Mouse (Mus musculus): ENCODE measurements around the gene Znhit3.

Gene Znhit3

DNA sequence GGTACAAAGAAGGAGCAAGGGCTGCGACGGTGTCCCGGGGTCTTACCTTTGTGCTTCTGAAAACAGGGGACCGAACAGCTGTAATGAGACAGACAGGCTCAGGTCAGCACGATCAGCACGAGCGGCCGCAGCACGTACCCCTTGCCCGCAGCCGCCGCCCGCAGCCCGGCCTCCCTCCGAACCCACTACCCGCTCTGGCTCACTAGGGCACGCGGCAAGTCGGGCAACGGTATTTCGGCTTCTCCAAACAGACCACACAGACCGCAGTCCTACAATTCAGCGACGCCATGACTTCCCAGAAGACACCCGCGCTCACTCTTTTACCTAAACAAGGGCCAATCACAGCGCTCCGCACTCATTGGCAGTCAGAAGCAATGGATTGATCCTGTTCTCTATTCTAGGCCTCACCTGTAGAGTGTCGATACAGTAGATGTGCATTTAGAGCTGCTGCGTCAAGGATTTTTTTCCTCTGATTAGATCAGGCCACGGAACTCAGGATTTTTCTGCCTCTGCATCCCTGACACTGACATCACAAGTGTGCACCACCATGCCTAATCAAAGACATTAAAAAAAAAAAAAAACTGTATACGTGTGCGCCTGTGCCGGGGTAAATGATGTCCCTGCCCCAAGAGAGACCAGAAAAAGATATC lies at the start of gene Znhit3:
TSS of gene Znhit3 (minus strand) at position 314 of the 650 bp plus-strand sequence.
- peak; percentile 91 for DNase-seq (ENCODE audit: low spot score)

DNA sequence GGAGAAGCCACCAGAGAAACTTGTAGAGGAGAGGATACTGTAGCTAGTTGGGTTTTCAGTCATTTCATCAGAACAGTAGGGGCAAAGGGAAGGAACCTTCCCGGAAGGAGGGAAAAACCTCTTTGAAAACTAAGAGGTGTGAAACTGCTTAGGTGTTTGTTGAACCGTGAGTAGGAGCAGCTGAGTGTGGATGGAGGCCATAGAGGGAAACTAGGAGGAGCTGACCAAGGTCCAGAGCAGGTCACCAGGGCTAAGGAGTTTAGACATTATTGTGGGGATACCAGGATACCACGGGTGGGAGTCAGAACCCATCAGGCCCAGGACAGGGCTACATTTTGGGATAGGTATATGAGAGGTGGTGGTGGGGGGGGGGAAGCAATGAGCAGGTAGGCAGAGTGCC lies 47.4 kb upstream of the Znhit3 start:
- DNase-seq (ENCODE audit: low spot score): no peak

DNA sequence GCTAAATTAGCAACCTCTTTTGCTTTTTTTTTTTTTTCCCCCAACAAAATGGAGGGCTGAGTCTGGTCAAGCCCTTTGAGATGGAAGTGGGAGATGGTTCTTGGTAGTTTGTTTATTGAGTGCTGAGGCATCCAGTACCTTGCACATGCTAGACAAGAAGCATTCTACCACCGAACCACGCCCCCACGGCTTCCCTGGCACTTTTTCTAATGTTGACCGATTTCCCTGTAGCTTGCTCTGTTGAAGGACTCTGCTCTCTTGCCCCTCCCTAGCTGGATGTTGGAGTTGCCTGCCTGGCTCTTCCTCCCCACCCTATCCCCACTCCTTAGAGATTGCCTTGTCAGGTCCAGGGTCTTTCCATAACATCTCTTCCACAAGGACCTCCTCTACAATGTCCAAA lies 46.4 kb upstream of the Znhit3 start:
- DNase-seq (ENCODE audit: low spot score): no peak

DNA sequence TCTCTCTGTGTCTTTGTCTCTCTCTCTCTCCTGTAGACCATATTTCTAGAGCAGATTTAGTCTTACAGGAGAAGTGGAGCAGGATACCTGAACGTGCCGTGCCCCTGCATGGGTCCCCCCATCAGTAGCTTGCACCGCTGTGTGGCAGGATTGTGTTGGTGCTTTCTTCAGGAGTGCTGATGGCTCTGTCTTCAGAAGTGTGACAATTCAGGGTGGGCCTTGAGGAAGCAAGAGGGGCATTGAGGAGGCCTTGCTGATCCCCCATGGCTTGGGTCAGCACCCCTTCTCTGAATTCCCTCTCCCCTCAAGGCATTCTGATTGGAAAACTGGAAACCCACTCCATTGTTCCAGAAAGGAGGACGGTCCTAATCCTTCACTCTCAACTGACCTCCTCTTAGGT lies 45.4 kb upstream of the Znhit3 start:
- no peak for DNase-seq (ENCODE audit: low spot score)

DNA sequence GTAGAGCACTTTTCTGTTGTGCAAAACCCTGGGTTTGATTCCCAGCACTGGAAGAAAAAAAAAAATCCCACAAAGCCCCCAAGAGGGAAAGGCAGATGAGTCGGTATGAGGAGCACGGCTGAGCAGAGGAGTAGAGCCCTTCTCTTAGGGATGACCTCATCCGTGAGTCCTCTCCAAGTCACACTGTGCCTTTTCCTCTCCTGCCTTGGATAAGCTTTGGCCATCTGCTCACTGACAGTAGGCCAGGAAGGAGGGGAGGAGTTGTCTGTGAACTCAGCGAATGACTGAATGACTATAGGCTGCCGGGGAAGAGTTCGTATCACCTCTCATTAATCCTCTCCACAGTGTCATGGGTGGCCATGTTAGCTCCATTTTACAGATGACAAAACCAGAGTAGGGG lies 44.6 kb upstream of the Znhit3 start:
- DNase-seq (ENCODE audit: low spot score): peak; percentile 52

DNA sequence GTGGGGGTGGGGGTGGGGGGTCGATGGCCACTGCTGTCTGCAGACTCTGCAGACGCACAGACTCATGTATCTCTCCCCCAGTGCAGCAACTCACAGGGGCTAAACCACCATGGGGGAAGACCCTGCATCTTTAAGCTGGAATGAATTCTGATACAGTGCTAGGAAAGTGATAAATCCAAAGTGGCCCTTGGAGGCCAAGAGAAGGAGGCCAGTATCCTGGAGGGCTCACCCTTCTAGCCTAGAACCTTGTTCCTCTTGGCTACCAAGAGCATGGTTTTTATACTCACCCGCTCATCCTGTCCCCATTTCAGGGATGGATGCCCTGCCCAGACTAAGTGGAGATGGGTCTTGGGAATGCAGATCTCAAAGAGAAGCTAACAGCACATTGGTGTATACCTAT lies 44.1 kb upstream of the Znhit3 start:
- DNase-seq (ENCODE audit: low spot score): no peak

DNA sequence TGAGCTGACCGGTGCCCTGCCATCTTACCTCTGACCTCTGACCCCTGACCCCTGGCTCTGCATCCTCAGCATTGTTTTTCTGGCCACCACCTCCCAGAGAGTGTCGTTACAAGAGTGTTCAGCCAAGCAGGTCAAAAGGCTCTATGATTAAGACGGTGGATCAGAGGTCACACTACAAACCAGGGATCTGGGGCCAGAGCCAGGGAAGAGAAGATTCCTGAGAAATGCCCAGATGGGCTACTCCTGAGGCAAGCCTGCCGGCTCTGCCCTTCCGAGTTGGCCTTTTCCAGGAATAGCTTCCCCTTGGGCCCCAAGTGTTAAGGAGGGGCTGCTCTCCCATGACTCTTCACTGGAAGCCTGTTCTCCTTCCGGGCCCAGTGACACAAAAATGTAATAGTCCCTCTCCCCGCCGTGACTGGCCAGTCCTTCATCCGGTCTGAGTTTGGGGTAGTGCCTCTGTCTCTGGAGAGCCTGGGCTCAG lies 43.6 kb upstream of the Znhit3 start:
- peak; percentile 94 for DNase-seq (ENCODE audit: low spot score)

DNA sequence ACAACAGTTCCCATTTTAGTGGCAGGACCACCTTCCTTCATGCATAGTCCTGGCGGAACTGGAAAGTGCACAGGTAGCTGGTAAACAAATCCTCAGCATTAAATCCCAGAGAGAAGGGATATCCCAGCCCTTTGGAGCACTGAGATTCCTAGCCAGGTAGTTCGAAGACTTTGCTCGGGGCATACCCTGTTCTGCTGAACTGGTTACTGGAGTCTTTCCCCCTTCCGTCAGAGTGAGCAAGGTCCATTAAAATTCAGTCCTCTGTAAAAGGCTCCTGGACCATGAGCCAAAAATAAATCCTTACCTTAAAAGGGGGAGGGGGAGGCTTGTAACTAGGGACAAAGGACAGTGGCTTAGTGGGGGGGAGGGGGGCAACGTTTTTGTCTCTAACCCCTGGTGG lies 43.0 kb upstream of the Znhit3 start:
- DNase-seq (ENCODE audit: low spot score): no peak

DNA sequence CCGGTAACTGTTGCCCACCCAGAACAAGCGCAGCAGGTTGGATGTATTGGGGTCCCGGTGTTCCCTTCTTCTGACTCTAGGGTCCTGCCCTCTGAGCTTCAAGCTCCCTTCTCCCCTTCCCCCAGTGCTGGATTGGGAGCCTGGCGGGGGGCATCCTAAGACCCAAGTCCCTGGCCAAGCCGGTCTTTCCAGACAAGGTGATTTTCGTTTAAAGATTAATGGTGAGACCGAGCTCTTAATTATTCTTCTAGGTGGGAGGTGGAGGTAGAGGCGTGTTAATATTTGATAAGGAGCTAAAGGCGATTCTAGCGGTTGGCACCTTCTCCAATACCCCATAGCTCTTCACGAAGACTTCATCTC lies 42.1 kb upstream of the Znhit3 start:
- no peak for DNase-seq (ENCODE audit: low spot score)

DNA sequence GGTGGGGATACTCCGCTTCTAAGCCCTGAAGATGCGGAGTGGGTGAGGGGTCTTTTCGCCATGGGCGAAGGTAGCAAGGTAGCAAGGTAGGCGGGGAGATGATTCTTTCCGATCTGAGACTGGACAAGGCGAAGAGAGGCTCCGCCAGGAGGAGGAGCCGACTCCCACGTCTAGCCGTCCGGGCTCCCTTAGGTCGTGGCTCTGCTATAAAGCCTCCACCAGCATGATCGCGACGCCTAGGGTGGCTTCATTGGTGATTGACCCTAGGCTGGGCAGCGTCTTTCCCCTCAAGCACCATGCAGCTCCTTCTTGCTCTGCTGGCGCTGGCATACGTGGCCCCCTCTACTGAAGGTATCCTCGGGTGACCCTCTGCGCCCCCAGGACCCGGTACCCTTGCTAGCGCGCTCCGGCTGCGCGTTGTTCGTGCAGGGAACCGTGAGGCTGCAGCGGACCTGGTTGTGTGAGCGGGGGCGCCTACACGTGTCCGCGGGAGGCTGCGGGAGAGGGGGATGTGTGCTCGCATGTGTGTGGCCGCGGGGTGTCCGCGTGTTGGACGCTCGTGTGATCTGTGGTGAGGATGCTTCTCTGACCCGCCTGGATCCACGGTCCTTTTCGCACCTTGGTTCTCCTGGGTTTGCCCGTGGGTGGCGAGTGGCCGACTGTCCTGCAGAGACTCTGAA lies 41.6 kb upstream of the Znhit3 start, which contains the start of gene Car4:
TSS of gene Car4 (plus strand) at position 196 of the 680 bp plus-strand sequence.
- DNase-seq (ENCODE audit: low spot score): no peak

DNA sequence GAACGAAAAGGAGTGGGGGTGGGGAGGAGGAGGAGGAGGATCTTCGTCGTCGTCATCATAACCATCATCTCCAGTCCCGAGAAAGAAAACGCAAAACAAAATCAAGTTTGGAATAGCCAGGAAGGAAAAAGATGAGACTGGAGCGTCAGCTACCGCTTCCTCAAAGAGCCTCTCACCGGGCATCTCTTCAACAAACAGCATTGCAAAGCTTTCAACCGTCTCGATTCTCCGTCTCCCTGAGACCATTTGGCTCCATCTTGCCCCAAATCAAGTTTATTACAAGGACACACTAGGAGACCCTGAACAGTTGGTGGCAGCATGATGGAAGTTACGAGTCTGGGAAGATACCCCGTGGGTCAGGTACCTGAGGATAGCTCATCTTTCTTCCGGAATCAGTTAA lies 41.0 kb upstream of the Znhit3 start:
- DNase-seq (ENCODE audit: low spot score): no peak

DNA sequence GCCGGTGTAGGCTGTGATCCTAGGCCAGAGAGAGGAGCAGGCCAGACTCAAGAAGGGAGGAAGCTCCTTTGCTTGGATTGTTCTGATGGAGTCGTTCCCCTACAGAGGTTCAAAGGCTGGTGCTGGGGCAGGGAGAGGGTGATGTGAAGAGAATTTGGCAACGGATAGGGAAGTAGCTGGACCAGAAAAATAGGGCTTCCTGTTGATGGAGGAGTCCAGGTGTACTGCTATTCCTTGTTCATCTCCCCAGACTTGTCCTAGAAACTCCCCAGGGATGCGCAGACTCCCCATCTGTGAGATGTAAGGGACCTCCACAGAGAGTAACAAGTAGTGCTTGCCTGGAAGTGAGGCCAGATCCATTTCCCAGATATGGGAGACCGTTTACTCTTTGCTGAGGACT lies 40.2 kb upstream of the Znhit3 start:
- no peak for DNase-seq (ENCODE audit: low spot score)

DNA sequence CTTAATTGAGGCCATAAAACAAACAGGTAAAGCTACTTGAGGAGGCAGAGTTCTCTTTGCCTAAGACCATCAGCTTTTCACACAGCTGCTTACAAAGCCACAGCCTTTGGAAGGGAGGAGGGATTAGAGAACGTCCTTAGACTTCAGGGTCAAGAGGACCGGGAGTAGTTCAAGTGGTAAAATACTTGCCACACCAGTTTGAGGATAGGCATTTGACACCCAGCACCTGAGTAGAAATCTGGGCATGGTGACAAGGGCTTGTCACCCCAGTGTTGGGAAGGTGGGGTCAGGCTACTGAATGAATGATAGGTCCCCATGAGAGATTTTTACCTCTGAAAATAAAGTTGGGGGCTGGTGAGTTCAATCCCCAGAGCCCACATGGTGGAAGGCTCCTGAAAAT lies 36.4 kb upstream of the Znhit3 start:
- no peak for DNase-seq (ENCODE audit: low spot score)

DNA sequence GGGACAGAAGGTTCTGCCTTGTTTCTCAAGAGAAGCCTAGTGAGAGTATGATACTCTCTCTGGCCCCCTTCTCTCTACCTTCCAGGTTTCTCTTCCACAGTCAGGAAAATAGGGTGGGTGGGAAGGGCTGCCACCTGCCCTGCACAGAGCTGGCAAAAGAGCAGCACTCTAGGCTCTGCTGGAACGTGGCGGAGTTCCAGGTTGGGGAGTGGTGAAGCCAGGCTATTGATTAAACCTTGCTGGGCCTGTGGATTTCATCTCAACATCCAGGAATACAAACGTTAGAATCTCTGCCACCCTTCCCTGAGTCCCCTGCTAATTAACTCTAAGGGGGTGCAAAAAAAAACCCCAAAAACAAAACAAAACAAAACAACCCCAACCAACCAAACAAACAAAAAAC lies 32.4 kb upstream of the Znhit3 start:
- DNase-seq (ENCODE audit: low spot score): no peak

DNA sequence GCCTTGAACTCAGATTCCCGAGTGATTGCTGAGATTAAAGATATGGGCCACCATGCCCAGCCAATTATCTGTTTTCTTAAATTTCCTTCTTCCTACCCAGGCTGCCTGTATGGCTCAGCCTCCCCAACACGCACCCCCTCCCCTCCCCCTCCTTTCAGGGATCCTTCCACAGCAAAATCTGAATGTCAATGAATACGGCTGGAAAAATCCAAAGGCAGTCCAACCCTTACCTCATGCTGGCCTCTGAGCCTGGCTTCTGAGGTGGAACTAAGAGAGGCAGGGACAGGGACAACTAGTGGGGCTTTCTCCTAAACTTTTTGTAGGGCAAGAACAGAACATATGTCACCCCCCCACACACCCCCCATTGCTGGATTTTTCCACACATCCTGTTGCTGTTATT lies 31.9 kb upstream of the Znhit3 start:
- no peak for DNase-seq (ENCODE audit: low spot score)

DNA sequence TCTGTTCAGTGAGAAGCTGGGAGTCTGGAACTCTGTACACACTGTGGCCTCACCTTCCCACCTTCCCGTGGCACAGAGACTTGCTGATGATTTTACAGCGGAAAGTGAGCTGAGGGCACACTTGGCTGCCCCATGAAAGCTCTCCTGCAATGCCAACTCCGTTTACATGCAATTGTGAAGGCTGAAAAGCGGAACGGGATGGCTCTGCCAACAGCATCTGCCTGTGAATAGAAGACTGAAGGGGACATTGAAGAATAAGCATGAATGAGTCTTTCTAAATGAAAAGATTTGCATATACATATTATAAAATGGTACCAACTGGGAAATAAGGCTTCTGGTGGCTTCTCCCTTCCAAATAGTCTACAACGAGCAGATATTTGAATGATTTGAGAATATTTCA lies 31.0 kb upstream of the Znhit3 start:
- no peak for DNase-seq (ENCODE audit: low spot score)

DNA sequence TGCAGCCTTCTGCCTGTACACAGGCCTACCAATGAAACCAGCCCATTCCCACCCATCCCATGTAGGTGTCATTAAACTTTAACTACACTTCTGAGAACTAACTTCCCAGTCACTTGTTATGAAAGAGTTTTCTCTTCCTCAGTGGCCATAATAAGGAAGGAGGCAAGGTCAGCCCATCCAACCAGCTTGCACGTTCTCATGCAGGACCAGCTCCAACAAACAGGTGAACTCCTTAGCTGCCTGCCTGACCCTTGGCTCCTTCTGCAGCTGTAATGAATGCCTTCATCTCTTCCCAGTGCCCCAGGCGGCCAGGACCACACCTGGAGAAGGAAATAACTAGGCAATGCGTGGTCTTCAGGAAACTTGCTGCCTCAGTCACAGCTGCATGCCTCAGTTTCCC lies 29.7 kb upstream of the Znhit3 start:
- DNase-seq (ENCODE audit: low spot score): no peak

DNA sequence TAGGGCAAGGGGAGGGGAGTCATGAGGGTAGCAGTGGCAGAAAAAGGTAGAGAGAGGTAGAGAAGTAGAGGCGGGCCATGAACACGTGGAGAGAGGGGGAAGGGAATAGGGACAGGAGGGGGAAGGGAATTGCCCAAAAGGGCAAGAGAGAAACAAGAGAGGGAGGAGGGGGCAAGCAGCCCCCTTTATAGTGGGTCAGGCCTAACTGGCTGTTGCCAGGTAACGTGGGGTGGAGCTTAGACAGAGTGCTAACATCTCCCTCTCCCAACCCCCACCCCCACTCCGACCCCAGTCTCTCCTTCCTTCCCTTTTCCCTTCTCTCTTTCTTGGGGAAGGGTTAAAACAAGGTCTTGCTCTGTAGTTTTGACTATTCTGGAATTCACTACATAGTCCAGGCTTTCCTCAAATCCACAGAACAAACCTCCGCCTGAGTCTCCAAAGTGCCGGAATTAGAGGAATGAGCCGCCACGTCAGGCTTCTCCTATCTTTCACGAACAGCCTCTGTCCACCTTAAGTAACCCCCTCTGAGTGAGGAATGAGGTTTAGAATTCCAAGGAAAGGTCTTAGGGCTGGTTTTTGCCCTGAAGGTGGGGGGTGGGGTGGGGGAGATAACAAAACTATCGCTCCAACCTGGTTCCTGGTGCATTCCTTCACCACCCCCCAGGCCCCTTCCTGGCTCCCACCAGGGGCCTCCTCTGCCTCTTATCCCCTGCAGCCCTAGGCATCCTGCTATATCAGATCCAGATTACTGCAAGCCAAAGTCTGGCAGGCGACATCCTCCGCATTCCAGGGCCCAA lies 28.7 kb upstream of the Znhit3 start:
- no peak for DNase-seq (ENCODE audit: low spot score)

DNA sequence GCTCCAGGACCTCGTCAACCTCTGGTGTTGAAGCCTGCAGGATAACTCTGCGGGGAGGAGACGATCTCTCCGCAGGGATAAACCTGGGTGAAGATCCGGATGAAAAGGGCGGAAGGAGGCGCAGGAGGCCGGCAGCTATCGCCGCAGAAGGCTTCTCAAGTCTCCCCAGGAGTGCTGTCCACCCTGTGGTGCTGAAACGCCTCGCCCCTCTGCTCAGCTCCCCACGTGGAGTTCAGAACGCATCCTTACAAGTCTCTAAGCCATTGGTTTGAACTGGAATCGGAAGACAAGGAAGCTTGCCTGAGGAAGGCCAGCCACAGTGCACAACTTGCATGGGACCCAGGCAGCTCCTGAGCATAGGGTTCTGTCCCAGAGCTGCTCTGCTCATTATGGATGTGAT lies 27.8 kb upstream of the Znhit3 start:
- peak; percentile 52 for DNase-seq (ENCODE audit: low spot score)

DNA sequence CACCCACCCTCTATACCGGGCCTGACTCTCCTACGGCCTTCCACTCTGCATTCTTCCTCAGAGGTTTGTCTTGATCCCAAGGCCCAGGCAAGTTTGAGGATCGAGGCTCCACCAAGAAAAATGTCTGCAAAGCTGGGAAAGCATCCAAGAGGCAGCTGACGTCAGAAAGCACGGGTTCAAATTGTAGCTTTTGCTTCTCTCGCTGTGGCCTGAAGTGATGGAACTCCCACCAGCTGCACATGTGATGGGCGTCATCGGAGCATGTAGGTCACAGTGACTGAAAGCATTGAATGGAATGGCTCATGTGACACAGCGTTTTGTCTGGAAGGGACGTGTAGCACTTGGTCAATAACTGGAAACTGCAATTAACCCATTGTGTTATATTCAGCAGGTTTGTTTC lies 24.0 kb upstream of the Znhit3 start:
- no peak for DNase-seq (ENCODE audit: low spot score)

DNA sequence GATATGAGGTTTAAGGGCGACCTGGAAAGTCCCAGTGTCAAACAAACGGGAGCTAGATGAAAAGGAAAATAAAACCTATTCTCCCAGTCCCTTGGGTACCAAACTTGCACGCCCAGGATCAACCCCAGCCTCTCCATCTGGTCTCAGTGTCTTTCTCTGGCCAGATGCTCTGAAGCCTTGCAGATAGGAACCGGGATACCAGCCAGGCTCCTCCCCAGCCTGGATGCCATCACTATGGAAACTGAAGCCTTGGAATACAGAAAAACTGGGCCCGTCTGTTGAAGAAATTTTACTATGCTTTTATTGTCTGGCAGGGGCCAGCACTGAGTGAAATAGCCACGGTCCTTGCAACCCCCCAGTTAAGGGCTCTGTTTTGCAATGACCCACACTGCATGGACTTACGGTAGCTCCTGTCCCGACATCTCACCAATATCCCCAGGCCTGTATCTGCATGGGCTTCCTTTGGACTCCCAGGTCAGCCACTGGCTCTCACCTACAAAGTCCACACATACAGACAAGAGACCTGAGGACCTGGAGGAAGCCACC lies 23.4 kb upstream of the Znhit3 start:
- peak; percentile 70 for DNase-seq (ENCODE audit: low spot score)

DNA sequence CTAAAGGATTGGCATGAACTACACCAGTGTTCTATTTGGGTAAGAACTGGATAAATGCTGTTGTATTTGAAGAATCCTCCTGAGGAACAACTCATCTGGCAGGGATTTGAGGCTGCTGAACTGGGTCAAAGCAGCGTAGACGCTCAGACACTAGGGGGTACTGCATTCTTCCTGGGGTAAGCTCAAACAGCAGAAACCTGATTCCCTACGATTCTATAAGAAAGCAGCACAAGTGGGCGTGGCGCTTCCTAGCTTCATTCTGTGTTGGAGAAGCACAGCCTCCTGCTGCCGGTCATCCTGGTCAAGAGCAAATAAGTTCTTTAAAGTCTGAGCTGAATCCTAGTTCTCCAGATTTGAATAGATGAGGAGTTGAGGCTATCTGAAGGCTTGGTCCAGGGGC lies 16.1 kb upstream of the Znhit3 start:
- no peak for DNase-seq (ENCODE audit: low spot score)

DNA sequence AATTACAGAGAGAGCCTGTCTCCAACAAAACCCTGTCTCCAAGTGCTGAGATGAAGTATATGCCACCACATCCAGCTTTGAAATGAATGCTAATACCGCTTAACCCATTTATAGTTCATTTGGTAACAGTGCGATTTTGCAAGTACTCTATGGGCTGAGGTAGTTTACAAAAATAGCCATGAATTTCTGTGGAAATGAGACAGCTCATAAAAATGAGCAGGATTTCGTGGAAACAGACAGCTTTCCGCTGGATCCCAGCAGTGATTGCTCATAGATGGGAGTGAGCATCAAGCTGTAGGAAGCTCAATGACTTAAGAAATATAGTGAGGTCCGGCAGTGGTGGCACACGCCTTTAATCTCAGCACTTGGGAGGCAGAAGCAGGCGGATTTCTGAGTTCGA lies 4.8 kb upstream of the Znhit3 start:
- peak; percentile 41 for DNase-seq (ENCODE audit: low spot score)
